Mouse (Mus musculus) spleen, adult 2 months (tissue): ENCODE measurements around the gene Tpm3.

ENCODE experiments used
- CTCF ChIP-seq: fragments of 200-500 bp; IDR thresholded peaks from 2 replicates; pipeline ENCODE4 v1.5.1; 2011; ENCODE audit warnings: mild to moderate bottlenecking, inconsistent platforms; ENCODE audit not compliant: insufficient read depth, insufficient read length, insufficient replicate concordance; ENCODE audit errors: extremely low read depth
- POLR2A ChIP-seq: fragments of 200-500 bp; IDR thresholded peaks from 2 replicates; pipeline ENCODE4 v1.6.1; 2011; ENCODE audit warnings: low read depth, low read length, inconsistent platforms

GRCm38 (mm10) chr3:90127881-90128280, 55.4 kb downstream of the Tpm3 start:
- TF ChIP-seq CTCF, result no peak
- TF ChIP-seq POLR2A, result no peak
